Mouse (Mus musculus) midbrain, embryonic 15.5 days (tissue): ENCODE measurements around the gene Alox15. TPM values are rescaled to one million over a fixed set of nuclear protein-coding genes. Genes with fewer than 3 reads are reported as not detected.
"Not testable (repeated sequence)": the region's sequence is repeated elsewhere in the genome, so short reads cannot be mapped to it uniquely, and the experiment has no call there.

Experiments
- ATAC-seq: fragments of 200-750 bp; cut with Nextera tagmentation; replicated peaks from 2 replicates; pipeline ENCODE4 v1.8.0; 2017; ENCODE audit warnings: moderate TSS enrichment
- H3K27ac ChIP-seq: fragments of 300-500 bp; sonication (generic); 2 replicates; pipeline ENCODE4 v1.5.1; 2015; ENCODE audit warnings: mild to moderate bottlenecking, inconsistent platforms
- H3K27me3 ChIP-seq: fragments of 300-500 bp; sonication (generic); replicated peaks from 2 replicates; pipeline ENCODE4 v1.6.1; 2015; ENCODE audit warnings: inconsistent platforms
- H3K36me3 ChIP-seq: fragments of 300-500 bp; sonication (generic); replicated peaks from 2 replicates; pipeline ENCODE4 v1.6.1; 2015; ENCODE audit warnings: inconsistent platforms
- H3K4me1 ChIP-seq: fragments of 300-500 bp; sonication (generic); 2 replicates; pipeline ENCODE4 v1.6.1; 2015; ENCODE audit warnings: inconsistent platforms
- H3K4me2 ChIP-seq: fragments of 300-500 bp; sonication (generic); 2 replicates; pipeline ENCODE4 v1.6.1; 2015; ENCODE audit warnings: inconsistent platforms, mild to moderate bottlenecking, moderate library complexity
- H3K4me3 ChIP-seq: fragments of 300-500 bp; sonication (generic); 2 replicates; pipeline ENCODE4 v1.5.1; 2015; ENCODE audit warnings: mild to moderate bottlenecking, inconsistent platforms
- H3K9ac ChIP-seq: fragments of 300-500 bp; sonication (generic); 2 replicates; pipeline ENCODE4 v1.6.1; 2015; ENCODE audit warnings: mild to moderate bottlenecking, inconsistent platforms
- H3K9me3 ChIP-seq: fragments of 300-500 bp; sonication (generic); 2 replicates; pipeline ENCODE4 v1.6.1; 2016; ENCODE audit warnings: inconsistent platforms
- WGBS: fragments of 180-500 bp; shearing (Covaris S2); methylation state at CpG from one replicate; pipeline ENCODE4 v1.1.7; 2015; ENCODE audit warnings: mixed read lengths; 5-methylcytosine and 5-hydroxymethylcytosine counted together
- polyA plus RNA-seq: library from polyadenylated mRNA; unstranded; fragments of >200 nt; fragmentation: Nextera tagmentation; extraction: Ambion mirVana; gene quantifications from 2 replicates; pipeline ENCODE4 v1.2.1, GENCODE M21; 2015

The Alox15 gene
- polyA plus RNA-seq: 0.06 TPM in 1 of 2 replicates, not detected in the other

- under 1% methylated on average over 19 of the region's 19 CpGs for WGBS
Observed at GRCm38 (mm10) chr11:70351868-70352267, at the start of gene Alox15. Gene Alox15 (minus strand): TSS chr11:70352031.

GRCm38 (mm10) chr11:70389421-70389820 lies 37.6 kb upstream of the Alox15 start:
- H3K9ac ChIP-seq: no peak overlapping the region
- 87% methylated on average over 5 of the region's 5 CpGs for WGBS
- H3K4me3 ChIP-seq: no peak overlapping the region

More at GRCm38 (mm10) chr11:70351868-70352267, at the start of gene Alox15:
- H3K4me3 ChIP-seq: peak within 1 kb of the TSS; percentile 24
- no peak within 1 kb of the TSS for H3K27ac ChIP-seq
- H3K9ac ChIP-seq: no peak within 1 kb of the TSS
- peaks cover 10% of the 10 kb centered on the region for H3K4me1 ChIP-seq
- peaks cover 35% of the 10 kb centered on the region for H3K27me3 ChIP-seq
- H3K4me2 ChIP-seq: peak within 1 kb of the TSS; percentile 52
- no peak for ATAC-seq
- no peaks in the 10 kb centered on the region for H3K9me3 ChIP-seq
- H3K36me3 ChIP-seq: no peaks in the 10 kb centered on the region

GRCm38 (mm10) chr11:70387436-70387835 lies 35.6 kb upstream of the Alox15 start:
- Histone ChIP-seq H3K27me3 (no peaks in the 10 kb centered on the region), H3K9ac (no peak overlapping the region), H3K4me3 (no peak overlapping the region), H3K36me3 (peaks cover 6% of the 10 kb centered on the region; the same call in 1 of the 2 replicates), H3K9me3 (no peaks in the 10 kb centered on the region), H3K4me2 (no peak overlapping the region), H3K27ac (no peak overlapping the region), H3K4me1 (no peaks in the 10 kb centered on the region)
- ATAC-seq: no peak
- 51% methylated on average over 5 of the region's 5 CpGs for WGBS

More at GRCm38 (mm10) chr11:70389421-70389820, 37.6 kb upstream of the Alox15 start:
- ATAC-seq: no peak
- Histone ChIP-seq H3K27ac (no peak overlapping the region), H3K27me3 (no peaks in the 10 kb centered on the region), H3K4me1 (no peaks in the 10 kb centered on the region), H3K36me3 (peaks cover 14% of the 10 kb centered on the region), H3K4me2 (no peak overlapping the region), H3K9me3 (no peaks in the 10 kb centered on the region)

GRCm38 (mm10) chr11:70384136-70384535 lies 32.3 kb upstream of the Alox15 start:
- Histone ChIP-seq H3K4me2 (no peak overlapping the region), H3K36me3 (no peaks in the 10 kb centered on the region; the same call in 1 of the 2 replicates), H3K9me3 (no peaks in the 10 kb centered on the region), H3K4me3 (no peak overlapping the region), H3K9ac (no peak overlapping the region), H3K27ac (no peak overlapping the region), H3K27me3 (no peaks in the 10 kb centered on the region), H3K4me1 (no peaks in the 10 kb centered on the region)
- ATAC-seq: no peak
- 94% methylated on average over 3 of the region's 3 CpGs for WGBS

GRCm38 (mm10) chr11:70381330-70381729 lies 29.5 kb upstream of the Alox15 start:
- no peaks in the 10 kb centered on the region for H3K4me1 ChIP-seq
- no peaks in the 10 kb centered on the region for H3K9me3 ChIP-seq
- no peak for ATAC-seq
- no peak overlapping the region for H3K9ac ChIP-seq
- no peak overlapping the region for H3K4me2 ChIP-seq
- no peak overlapping the region for H3K4me3 ChIP-seq
- H3K27me3 ChIP-seq: no peaks in the 10 kb centered on the region
- 89% methylated on average over 2 of the region's 2 CpGs for WGBS
- no peaks in the 10 kb centered on the region; the same call in 1 of the 2 replicates for H3K36me3 ChIP-seq
- no peak overlapping the region for H3K27ac ChIP-seq

- no peaks in the 10 kb centered on the region for H3K9me3 ChIP-seq
- no peaks in the 10 kb centered on the region for H3K27me3 ChIP-seq
- no peak overlapping the region for H3K4me2 ChIP-seq
- no peak overlapping the region for H3K4me3 ChIP-seq
- no peak overlapping the region for H3K9ac ChIP-seq
- no peaks in the 10 kb centered on the region for H3K4me1 ChIP-seq
- H3K36me3 ChIP-seq: no peaks in the 10 kb centered on the region; the same call in 1 of the 2 replicates
- no peak overlapping the region for H3K27ac ChIP-seq
- no peak for ATAC-seq
- WGBS: 74% methylated on average over 1 of the region's 1 CpGs
Observed at GRCm38 (mm10) chr11:70380478-70381005, 28.7 kb upstream of the Alox15 start.

- H3K27me3 ChIP-seq: no peaks in the 10 kb centered on the region
- H3K4me3 ChIP-seq: no peak overlapping the region
- H3K4me2 ChIP-seq: no peak overlapping the region
- H3K9me3 ChIP-seq: no peaks in the 10 kb centered on the region
- no peak overlapping the region for H3K27ac ChIP-seq
- no peak for ATAC-seq
- no peak overlapping the region for H3K9ac ChIP-seq
- H3K36me3 ChIP-seq: no peaks in the 10 kb centered on the region
- 87% methylated on average over 6 of the region's 6 CpGs for WGBS
- no peaks in the 10 kb centered on the region for H3K4me1 ChIP-seq
Observed at GRCm38 (mm10) chr11:70376054-70376453, 24.2 kb upstream of the Alox15 start.

- no peaks in the 10 kb centered on the region for H3K36me3 ChIP-seq
- H3K9ac ChIP-seq: no peak overlapping the region
- no peaks in the 10 kb centered on the region for H3K9me3 ChIP-seq
- H3K27me3 ChIP-seq: no peaks in the 10 kb centered on the region
- no peak overlapping the region for H3K4me3 ChIP-seq
- no peak overlapping the region for H3K27ac ChIP-seq
- no peak for ATAC-seq
- no peaks in the 10 kb centered on the region for H3K4me1 ChIP-seq
- no peak overlapping the region for H3K4me2 ChIP-seq
- WGBS: 79% methylated on average over 3 of the region's 3 CpGs
Observed at GRCm38 (mm10) chr11:70374302-70374701, 22.5 kb upstream of the Alox15 start.

- H3K27me3 ChIP-seq: no peaks in the 10 kb centered on the region
- no peak overlapping the region for H3K27ac ChIP-seq
- no peak overlapping the region for H3K4me3 ChIP-seq
- H3K9ac ChIP-seq: no peak overlapping the region
- H3K36me3 ChIP-seq: no peaks in the 10 kb centered on the region
- WGBS: 87% methylated on average over 7 of the region's 7 CpGs
- no peaks in the 10 kb centered on the region for H3K9me3 ChIP-seq
- no peaks in the 10 kb centered on the region for H3K4me1 ChIP-seq
- H3K4me2 ChIP-seq: no peak overlapping the region
- ATAC-seq: no peak
Observed at GRCm38 (mm10) chr11:70372849-70373557, 21.2 kb upstream of the Alox15 start.

GRCm38 (mm10) chr11:70372396-70372795 lies 20.6 kb upstream of the Alox15 start:
- Histone ChIP-seq H3K9me3 (no peaks in the 10 kb centered on the region), H3K9ac (no peak overlapping the region), H3K4me3 (no peak overlapping the region), H3K36me3 (no peaks in the 10 kb centered on the region), H3K4me2 (no peak overlapping the region), H3K27me3 (no peaks in the 10 kb centered on the region), H3K4me1 (no peaks in the 10 kb centered on the region), H3K27ac (no peak overlapping the region)
- ATAC-seq: no peak

- not testable (repeated sequence) for H3K4me1 ChIP-seq, ATAC-seq, H3K4me3 ChIP-seq, H3K27me3 ChIP-seq, H3K9ac ChIP-seq, H3K27ac ChIP-seq, H3K9me3 ChIP-seq, H3K4me2 ChIP-seq, H3K36me3 ChIP-seq
- WGBS: 70% methylated on average over 2 of the region's 2 CpGs
Observed at GRCm38 (mm10) chr11:70368626-70369025, 16.8 kb upstream of the Alox15 start.

GRCm38 (mm10) chr11:70367701-70368100 lies 15.9 kb upstream of the Alox15 start:
- H3K4me1 ChIP-seq, H3K27me3 ChIP-seq, H3K4me3 ChIP-seq, H3K4me2 ChIP-seq, H3K36me3 ChIP-seq, H3K9me3 ChIP-seq, H3K9ac ChIP-seq, ATAC-seq, H3K27ac ChIP-seq: not testable (repeated sequence)
- 84% methylated on average over 6 of the region's 6 CpGs for WGBS

- Histone ChIP-seq H3K9me3 (no peaks in the 10 kb centered on the region), H3K9ac (no peak overlapping the region), H3K4me2 (no peak overlapping the region), H3K4me3 (no peak overlapping the region), H3K4me1 (peaks cover 10% of the 10 kb centered on the region), H3K27ac (no peak overlapping the region), H3K36me3 (no peaks in the 10 kb centered on the region), H3K27me3 (peaks cover 35% of the 10 kb centered on the region)
- ATAC-seq: no peak
- 86% methylated on average over 9 of the region's 9 CpGs for WGBS
Observed at GRCm38 (mm10) chr11:70348630-70349029, 3.2 kb downstream of the Alox15 start.
